6 mouse cellular contexts compared by ENCODE assay signal in the genomic region with DNA sequence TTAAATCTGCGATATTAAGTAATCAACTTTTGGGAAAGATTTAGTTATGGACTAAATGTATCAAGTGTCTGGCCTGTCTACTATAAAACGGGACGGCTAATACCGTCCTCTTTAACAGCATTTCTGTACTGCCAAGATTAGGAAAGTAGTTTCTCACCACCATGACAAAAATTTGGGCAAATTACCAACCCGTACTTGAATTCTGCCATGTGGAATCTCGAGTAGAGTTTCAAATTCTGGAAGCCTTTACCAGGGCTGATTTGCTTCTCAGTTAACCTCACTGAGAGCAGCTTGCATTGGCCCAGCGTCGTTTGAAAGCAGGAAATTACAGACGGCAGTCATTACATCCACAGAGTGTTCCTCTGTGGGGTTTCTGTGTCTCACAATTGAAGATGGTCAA.
"Had no signal": no experiment of that assay in that cellular context is flagged by ENCODE, and none has a peak within 500 bp of the region (broad histone marks: within the 10 kb centered on the region; RNA-seq: fewer than 3 reads in every experiment).

No protein-coding gene starts in this region.

- H3K27me3 ChIP-seq: kidney, embryonic 15.5 days; limb, embryonic 15.5 days; liver, embryonic 12.5 days; neural tube, embryonic 15.5 days had no signal

- H3K9me3 ChIP-seq: kidney, embryonic 15.5 days; limb, embryonic 15.5 days; liver, embryonic 12.5 days; midbrain, embryonic 13.5 days; neural tube, embryonic 15.5 days had no signal

- H3K9ac ChIP-seq: kidney, embryonic 15.5 days; limb, embryonic 15.5 days; liver, embryonic 12.5 days; midbrain, embryonic 13.5 days; neural tube, embryonic 15.5 days had no signal

- H3K4me2 ChIP-seq: kidney, embryonic 15.5 days; limb, embryonic 15.5 days; liver, embryonic 12.5 days; midbrain, embryonic 13.5 days; neural tube, embryonic 15.5 days had no signal

- H3K27ac ChIP-seq: kidney, embryonic 15.5 days; limb, embryonic 15.5 days; liver, embryonic 12.5 days; midbrain, embryonic 13.5 days; neural tube, embryonic 15.5 days had no signal

- H3K4me3 ChIP-seq: kidney, embryonic 15.5 days; limb, embryonic 15.5 days; liver, embryonic 12.5 days; midbrain, embryonic 13.5 days; myocyte; neural tube, embryonic 15.5 days had no signal

- H3K4me1 ChIP-seq: kidney, embryonic 15.5 days; limb, embryonic 15.5 days; liver, embryonic 12.5 days; midbrain, embryonic 13.5 days; neural tube, embryonic 15.5 days had no signal
